ENCODE assay signal across 14 mouse cellular contexts in the genomic region with DNA sequence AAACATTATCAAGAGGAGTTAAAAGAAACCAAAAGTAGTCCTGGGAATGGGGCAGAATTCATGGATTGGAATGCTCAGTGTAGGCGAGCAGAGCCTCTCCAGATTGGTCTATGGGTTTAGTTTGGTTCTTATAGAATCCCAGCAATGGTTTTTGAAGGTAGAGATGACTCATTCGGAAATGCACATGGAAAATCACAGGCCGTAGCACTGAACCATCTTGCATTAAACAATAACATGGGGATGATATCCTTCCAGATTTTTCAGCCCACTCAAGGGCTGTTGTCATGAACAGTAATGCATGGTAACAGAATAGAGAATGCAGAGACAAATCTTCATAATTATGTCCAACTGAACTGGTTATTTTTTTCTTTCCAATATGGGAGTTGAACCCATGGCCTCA.
DNase-seq lines count a peak whose midpoint lies in the region.
"Had no signal": no experiment of that assay in that cellular context is flagged by ENCODE, and none has a peak within 500 bp of the region (broad histone marks: within the 10 kb centered on the region; RNA-seq: fewer than 3 reads in every experiment).

No protein-coding gene starts in this region.

- DNase-seq in layer of hippocampus, adult 18-20 months (ENCODE audit: low spot score in 2 of 2): peak; percentile 49 to 77
- no peak for DNase-seq in layer of hippocampus, postnatal 25 days (ENCODE audit: extremely low spot score in 1 of 2, low spot score in 1 of 2)
- DNase-seq in layer of hippocampus, adult 9-11 months: peak; percentile 68
- no peak for DNase-seq in layer of hippocampus, postnatal 10 days (ENCODE audit: low spot score in 2 of 2)
- no peak for DNase-seq in spleen, postnatal 14 days (ENCODE audit: low spot score in 2 of 2)
- DNase-seq: adrenal gland, adult 2 months; adrenal gland, postnatal 10 days; adrenal gland, postnatal 25 days; cerebellum, adult 11-12 months; cerebellum, adult 2 months; cerebellum, adult 9-10 months; cerebellum, postnatal 10 days; cerebellum, postnatal 25 days; forebrain, postnatal 0 days had no signal

Comparison
In these comparisons a context has a peak if more than half of its experiments do, and no peak if none do; other contexts are left out.
1. DNase-seq: peak in layer of hippocampus, adult 18-20 months (2 of 2) and layer of hippocampus, adult 9-11 months (single experiment); none in layer of hippocampus, postnatal 25 days (0 of 2), layer of hippocampus, postnatal 10 days (0 of 2) and spleen, postnatal 14 days (0 of 2).